Mouse (Mus musculus) E14TG2a.4 (cell line): ENCODE measurements around the gene Wiz.

Experiments used
- CTCF ChIP-seq: conservative IDR thresholded peaks from 2 replicates; pipeline ENCODE4 v1.5.1; 2014; ENCODE audit warnings: low read length
- NANOG ChIP-seq: IDR thresholded peaks from 2 replicates; pipeline ENCODE4 v1.6.1; 2014; ENCODE audit warnings: borderline replicate concordance, low read length, mixed read lengths

DNA sequence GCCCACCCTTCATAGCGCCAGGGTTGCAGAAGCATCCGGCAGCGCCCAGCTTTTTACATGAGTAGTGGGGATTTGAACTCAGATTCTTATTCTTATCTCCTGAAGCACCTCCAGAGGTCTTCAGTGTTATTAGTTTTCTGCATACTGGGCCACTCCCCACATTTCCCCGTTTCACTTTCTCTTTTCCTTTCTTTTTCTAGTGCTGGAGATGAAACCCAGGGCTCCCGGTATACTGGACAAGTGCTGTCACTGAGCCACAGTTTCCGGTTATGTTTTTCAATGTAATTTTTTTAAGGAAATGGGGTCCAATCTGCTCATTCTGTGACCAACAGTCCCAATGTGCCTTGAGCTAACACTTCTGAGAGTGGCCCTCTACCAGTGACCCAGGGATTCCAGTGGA, 22.7 kb upstream of the Wiz start:
- TF ChIP-seq CTCF (no peak), NANOG (no peak)
